Mouse (Mus musculus): Measurements from ENCODE around the gene Tmem102. TPM values are rescaled to one million over a fixed set of nuclear protein-coding genes. Genes with fewer than 3 reads are reported as not detected.

Tmem102 gene
- polyA plus RNA-seq, 1 experiment from 2014 or later: 3.1 TPM

DNA sequence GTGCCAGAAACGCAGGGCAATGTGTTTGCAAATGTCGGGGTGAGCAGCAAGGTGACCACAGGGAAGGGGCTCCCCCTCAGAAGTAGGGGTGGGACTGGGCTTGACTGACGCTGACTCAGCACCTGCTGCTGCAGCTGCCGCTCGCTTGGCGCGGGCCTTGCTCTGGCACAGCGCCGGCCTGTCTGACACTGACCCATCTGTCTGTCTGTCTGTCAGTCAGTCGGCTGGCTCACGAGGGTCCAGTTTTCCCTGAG, 5.4 kb downstream of the Tmem102 start:
- WGBS: 1% methylated on average over 11 of the region's 11 CpGs
- no peak for ATAC-seq (replicated peaks; ENCODE audit: extremely low read depth, insufficient read depth, low FRiP score)
- Histone ChIP-seq H3K27me3 (ENCODE audit: control insufficient read depth, insufficient read depth, low read length) (peaks cover 6% of the 10 kb centered on the region), H3K4me3 (ENCODE audit: low read length) (peak overlapping the region; percentile 74), H3K9ac (ENCODE audit: low read length) (peak overlapping the region; percentile 59), H3K4me2 (ENCODE audit: low read depth, low read length) (peak overlapping the region; percentile 99), H3K27ac (ENCODE audit: low read length) (peak overlapping the region; percentile 3; the same call in 1 of the 2 replicates), H3K9me3 (replicated peaks; ENCODE audit: control insufficient read depth, low read length) (no peaks in the 10 kb centered on the region), H3K4me1 (ENCODE audit: control insufficient read depth, insufficient read depth, low read length) (peaks cover 50% of the 10 kb centered on the region), H3K36me3 (ENCODE audit: control insufficient read depth, insufficient read depth) (no peaks in the 10 kb centered on the region)

DNA sequence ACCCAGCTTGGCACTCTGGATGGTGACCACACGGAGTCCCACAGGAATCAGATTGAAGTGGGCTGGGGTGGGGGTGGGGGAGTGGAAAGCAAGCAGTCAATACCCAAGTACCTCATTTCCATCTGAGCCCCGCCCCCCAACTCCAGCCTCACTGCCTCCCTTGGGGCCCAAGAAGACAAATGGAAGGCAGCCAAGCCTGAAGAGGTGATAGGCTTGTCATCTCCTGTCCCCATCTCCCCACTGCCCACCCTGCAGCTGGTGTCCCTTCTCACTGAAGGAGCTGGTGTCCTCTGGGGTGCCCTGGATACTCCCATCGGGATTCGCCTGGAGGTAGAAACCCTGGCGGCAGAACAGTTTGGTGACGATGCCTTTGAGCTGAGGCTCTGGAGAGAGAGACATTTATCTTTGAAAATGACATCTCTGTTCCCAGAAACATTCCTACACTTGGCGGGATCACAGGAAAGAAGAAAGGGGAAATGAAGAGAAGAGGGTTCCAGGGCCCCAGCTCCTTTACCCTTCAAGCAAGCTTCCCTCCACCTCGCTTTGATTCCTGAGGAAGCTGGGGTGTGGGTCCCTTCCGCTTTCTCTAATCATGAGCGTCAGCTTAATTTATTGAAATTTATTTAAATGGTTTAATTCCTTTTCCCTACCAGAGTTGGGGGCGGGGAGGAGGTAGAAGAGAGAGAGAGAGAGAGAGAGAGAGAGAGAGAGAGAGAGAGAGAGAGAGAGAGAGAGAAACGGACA, 5.9 kb downstream of the Tmem102 start:
- Histone ChIP-seq H3K27ac (ENCODE audit: low read length) (peak overlapping the region; percentile 11; the same call in 1 of the 2 replicates), H3K9ac (ENCODE audit: low read length) (no peak overlapping the region), H3K4me2 (ENCODE audit: low read depth, low read length) (peak overlapping the region; percentile 99), H3K4me3 (ENCODE audit: low read length) (no peak overlapping the region), H3K4me1 (ENCODE audit: control insufficient read depth, insufficient read depth, low read length) (peaks cover 50% of the 10 kb centered on the region), H3K9me3 (replicated peaks; ENCODE audit: control insufficient read depth, low read length) (no peaks in the 10 kb centered on the region), H3K36me3 (ENCODE audit: control insufficient read depth, insufficient read depth) (no peaks in the 10 kb centered on the region), H3K27me3 (ENCODE audit: control insufficient read depth, insufficient read depth, low read length) (peaks cover 4% of the 10 kb centered on the region)
- no peak for ATAC-seq (replicated peaks; ENCODE audit: extremely low read depth, insufficient read depth, low FRiP score)
- WGBS: 27% methylated on average over 12 of the region's 12 CpGs

DNA sequence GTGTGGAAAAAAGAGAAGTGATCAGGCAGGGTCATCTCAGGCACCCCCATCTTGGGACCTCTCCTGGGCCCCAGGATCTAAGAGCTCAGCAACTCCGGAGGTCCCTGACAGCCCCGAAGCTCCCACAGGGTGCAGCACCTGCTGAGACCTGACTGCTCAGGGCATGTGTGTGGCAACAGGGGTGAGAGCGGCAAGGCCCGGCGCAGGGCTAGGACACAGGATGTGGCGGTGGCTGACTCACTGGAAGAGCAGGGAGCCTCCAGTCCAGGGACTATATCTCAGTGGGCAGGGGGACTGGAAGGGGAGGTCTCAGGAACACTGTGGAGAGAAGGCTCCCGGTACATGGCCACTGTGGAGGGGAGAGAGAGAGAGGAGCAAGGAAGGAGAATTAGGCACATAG, 7.5 kb downstream of the Tmem102 start:
- ATAC-seq (replicated peaks; ENCODE audit: extremely low read depth, insufficient read depth, low FRiP score): no peak
- H3K36me3 ChIP-seq (ENCODE audit: control insufficient read depth, insufficient read depth): no peaks in the 10 kb centered on the region
- 0 out of 2 replicates have a peak, but pooled peaks cover 2% of the 10 kb centered on the region for H3K27me3 ChIP-seq (ENCODE audit: control insufficient read depth, insufficient read depth, low read length)
- no peak overlapping the region for H3K27ac ChIP-seq (ENCODE audit: low read length)
- no peak overlapping the region for H3K9ac ChIP-seq (ENCODE audit: low read length)
- no peak overlapping the region for H3K4me3 ChIP-seq (ENCODE audit: low read length)
- no peaks in the 10 kb centered on the region for H3K9me3 ChIP-seq (replicated peaks; ENCODE audit: control insufficient read depth, low read length)
- no peak overlapping the region for H3K4me2 ChIP-seq (ENCODE audit: low read depth, low read length)
- peaks cover 36% of the 10 kb centered on the region for H3K4me1 ChIP-seq (ENCODE audit: control insufficient read depth, insufficient read depth, low read length)
- 67% methylated on average over 7 of the region's 7 CpGs for WGBS

DNA sequence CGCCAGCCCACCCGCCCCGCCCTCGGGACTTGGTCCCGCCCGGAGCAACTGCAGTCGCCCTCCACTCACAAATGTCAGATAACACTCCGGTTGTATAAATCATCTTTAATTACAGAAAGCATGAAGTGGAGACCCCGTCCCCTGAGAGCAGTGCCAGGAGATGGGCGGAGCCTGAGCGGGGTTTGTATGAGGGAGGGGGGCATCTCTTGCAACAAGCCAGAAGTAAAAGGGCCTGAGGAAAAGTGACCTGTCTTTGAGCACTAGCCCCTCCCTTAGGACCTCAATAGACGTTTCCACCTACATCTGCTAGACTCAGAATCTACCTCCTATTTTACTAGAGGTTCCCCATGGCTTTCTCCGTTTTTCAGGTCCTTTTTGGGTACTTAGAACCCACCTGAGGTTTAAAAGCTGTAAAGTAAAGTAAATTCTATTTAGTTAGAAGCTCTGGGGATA, 9.4 kb downstream of the Tmem102 start:
- no peak for ATAC-seq (replicated peaks; ENCODE audit: extremely low read depth, insufficient read depth, low FRiP score)
- peak overlapping the region; percentile 99 for H3K4me2 ChIP-seq (ENCODE audit: low read depth, low read length)
- no peaks in the 10 kb centered on the region for H3K36me3 ChIP-seq (ENCODE audit: control insufficient read depth, insufficient read depth)
- peak overlapping the region; percentile 79 for H3K9ac ChIP-seq (ENCODE audit: low read length)
- H3K27me3 ChIP-seq (ENCODE audit: control insufficient read depth, insufficient read depth, low read length): 0 out of 2 replicates have a peak, but pooled peaks cover 2% of the 10 kb centered on the region
- 4% methylated on average over 13 of the region's 13 CpGs for WGBS
- H3K4me1 ChIP-seq (ENCODE audit: control insufficient read depth, insufficient read depth, low read length): peaks cover 19% of the 10 kb centered on the region
- H3K4me3 ChIP-seq (ENCODE audit: low read length): peak overlapping the region; percentile 73
- no peaks in the 10 kb centered on the region for H3K9me3 ChIP-seq (replicated peaks; ENCODE audit: control insufficient read depth, low read length)
- no peak overlapping the region for H3K27ac ChIP-seq (ENCODE audit: low read length)

DNA sequence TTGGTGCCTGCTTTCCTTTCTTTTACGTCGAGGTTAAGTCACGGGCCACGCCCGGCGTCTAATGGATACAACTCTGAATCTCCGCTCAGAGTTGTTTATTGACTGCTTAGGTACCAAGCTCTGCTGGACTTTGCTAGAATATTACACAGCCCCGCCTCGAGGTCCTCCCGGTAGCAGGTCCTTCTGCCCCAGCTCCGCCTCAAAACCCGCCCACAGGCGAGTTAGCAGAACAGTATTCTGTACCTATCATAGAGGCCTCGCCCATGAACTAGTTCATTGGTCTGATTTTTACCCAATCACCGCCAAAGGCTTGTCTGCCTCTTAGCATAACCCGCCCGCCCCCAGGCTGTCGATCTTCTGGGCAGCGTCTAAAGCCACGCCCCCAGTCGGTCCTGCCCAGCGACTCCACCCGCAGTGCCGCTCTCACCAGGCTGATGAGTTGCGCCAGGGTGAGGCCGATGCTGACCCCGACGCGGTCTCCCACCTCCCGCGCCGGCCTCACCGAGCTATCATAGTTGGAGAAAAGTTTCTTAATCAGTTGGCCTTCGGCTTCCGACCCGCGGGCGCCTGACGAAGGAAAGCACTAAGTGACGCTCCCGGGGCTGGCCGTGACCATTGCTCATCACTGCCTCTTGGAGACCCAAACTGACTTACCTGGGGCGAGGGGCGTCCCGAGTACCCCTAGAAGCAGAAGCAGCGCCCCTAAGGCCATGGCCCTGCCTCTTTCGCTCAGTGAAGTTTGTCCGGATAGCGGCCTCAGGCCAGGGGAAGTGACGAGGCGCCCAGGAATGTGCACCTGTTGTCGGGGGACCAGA, 10.0 kb downstream of the Tmem102 start, which contains the start of gene Chrnb1:
Gene Chrnb1 (minus strand): TSS at position 776 of the 815 bp plus-strand sequence.
- Histone ChIP-seq H3K9me3 (replicated peaks; ENCODE audit: control insufficient read depth, low read length) (no peaks in the 10 kb centered on the region), H3K27ac (ENCODE audit: low read length) (peak within 1 kb of the TSS; percentile 51), H3K27me3 (ENCODE audit: control insufficient read depth, insufficient read depth, low read length) (0 out of 2 replicates have a peak, but pooled peaks cover 2% of the 10 kb centered on the region), H3K4me1 (ENCODE audit: control insufficient read depth, insufficient read depth, low read length) (peaks cover 15% of the 10 kb centered on the region), H3K36me3 (ENCODE audit: control insufficient read depth, insufficient read depth) (no peaks in the 10 kb centered on the region), H3K4me3 (ENCODE audit: low read length) (peak within 1 kb of the TSS; percentile 73), H3K9ac (ENCODE audit: low read length) (peak within 1 kb of the TSS; percentile 79), H3K4me2 (ENCODE audit: low read depth, low read length) (peak within 1 kb of the TSS; percentile 99)
- WGBS: 2% methylated on average over 52 of the region's 52 CpGs
- peak; percentile 97 for ATAC-seq (replicated peaks; ENCODE audit: extremely low read depth, insufficient read depth, low FRiP score)

DNA sequence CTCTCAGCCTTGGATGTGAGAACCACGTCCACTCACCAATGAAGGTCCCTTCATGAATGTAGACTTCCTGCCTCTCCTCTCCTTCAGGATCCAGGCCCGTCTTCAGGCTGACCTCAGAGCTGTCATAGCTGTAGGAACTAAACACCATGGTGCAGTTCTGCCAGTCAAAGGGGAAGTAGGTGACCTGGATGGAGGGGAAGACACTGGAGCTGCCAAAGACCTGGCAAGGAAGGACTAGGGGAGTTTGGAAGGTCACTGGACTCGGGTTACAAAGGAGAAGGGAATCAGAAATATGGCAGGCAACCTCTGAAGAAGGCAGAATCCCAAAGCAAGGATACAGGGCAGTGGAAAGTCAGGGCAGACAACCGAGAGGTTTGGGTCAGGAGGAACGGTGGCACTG, 12.0 kb downstream of the Tmem102 start:
- no peak for ATAC-seq (replicated peaks; ENCODE audit: extremely low read depth, insufficient read depth, low FRiP score)
- no peak overlapping the region for H3K27ac ChIP-seq (ENCODE audit: low read length)
- 63% methylated on average over 5 of the region's 5 CpGs for WGBS
- no peak overlapping the region for H3K9ac ChIP-seq (ENCODE audit: low read length)
- H3K9me3 ChIP-seq (replicated peaks; ENCODE audit: control insufficient read depth, low read length): no peaks in the 10 kb centered on the region
- no peak overlapping the region for H3K4me3 ChIP-seq (ENCODE audit: low read length)
- H3K4me1 ChIP-seq (ENCODE audit: control insufficient read depth, insufficient read depth, low read length): peaks cover 2% of the 10 kb centered on the region; the same call in 1 of the 2 replicates
- no peaks in the 10 kb centered on the region for H3K27me3 ChIP-seq (ENCODE audit: control insufficient read depth, insufficient read depth, low read length)
- H3K36me3 ChIP-seq (ENCODE audit: control insufficient read depth, insufficient read depth): no peaks in the 10 kb centered on the region
- H3K4me2 ChIP-seq (ENCODE audit: low read depth, low read length): no peak overlapping the region

DNA sequence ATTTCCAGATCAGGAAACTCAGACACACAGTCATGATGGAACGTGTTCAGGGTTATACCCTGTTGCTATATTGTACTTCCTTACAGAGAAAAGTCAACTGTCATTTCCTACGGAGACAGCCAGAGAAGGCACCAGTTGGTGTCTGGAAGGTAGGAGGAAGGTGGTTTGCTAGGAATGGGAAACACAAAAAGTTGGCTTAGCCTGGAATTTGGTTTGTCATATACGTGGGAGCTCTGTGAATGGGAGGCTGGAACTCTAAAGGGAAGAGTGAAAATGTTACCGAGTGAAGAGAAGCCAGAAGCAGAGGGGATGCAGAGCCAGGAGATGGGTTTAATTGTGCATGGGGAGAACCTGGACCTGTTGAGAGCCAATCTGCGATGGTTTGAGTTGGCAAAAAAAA, 14.0 kb downstream of the Tmem102 start:
- H3K27me3 ChIP-seq (ENCODE audit: control insufficient read depth, insufficient read depth, low read length): no peaks in the 10 kb centered on the region
- WGBS: 66% methylated on average over 5 of the region's 5 CpGs
- H3K9ac ChIP-seq (ENCODE audit: low read length): no peak overlapping the region
- H3K9me3 ChIP-seq (replicated peaks; ENCODE audit: control insufficient read depth, low read length): no peaks in the 10 kb centered on the region
- no peak overlapping the region for H3K4me2 ChIP-seq (ENCODE audit: low read depth, low read length)
- no peak overlapping the region for H3K27ac ChIP-seq (ENCODE audit: low read length)
- H3K36me3 ChIP-seq (ENCODE audit: control insufficient read depth, insufficient read depth): no peaks in the 10 kb centered on the region
- peaks cover 2% of the 10 kb centered on the region; the same call in 1 of the 2 replicates for H3K4me1 ChIP-seq (ENCODE audit: control insufficient read depth, insufficient read depth, low read length)
- ATAC-seq (replicated peaks; ENCODE audit: extremely low read depth, insufficient read depth, low FRiP score): no peak
- no peak overlapping the region for H3K4me3 ChIP-seq (ENCODE audit: low read length)

DNA sequence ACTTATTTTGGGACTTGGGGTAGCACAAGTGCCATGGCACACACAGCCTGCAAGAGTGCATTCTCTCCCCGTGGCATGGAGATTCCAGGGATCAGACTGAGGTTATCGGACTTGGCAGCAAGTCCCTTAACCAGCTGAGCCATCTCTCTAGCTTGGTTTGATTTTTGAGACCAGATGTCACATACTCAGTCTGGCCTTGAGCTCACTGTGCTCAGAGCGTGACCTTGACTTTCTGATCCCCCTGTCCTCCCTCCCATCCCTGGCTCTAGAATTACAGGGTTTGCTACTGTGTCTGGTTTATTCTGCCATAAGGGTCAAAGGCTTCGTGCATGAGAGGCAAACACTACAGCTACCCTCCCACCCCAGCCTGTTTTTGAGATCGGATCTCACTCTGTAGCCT, 16.0 kb downstream of the Tmem102 start:
- no peak for ATAC-seq (replicated peaks; ENCODE audit: extremely low read depth, insufficient read depth, low FRiP score)
- H3K27me3 ChIP-seq (ENCODE audit: control insufficient read depth, insufficient read depth, low read length): no peaks in the 10 kb centered on the region
- H3K36me3 ChIP-seq (ENCODE audit: control insufficient read depth, insufficient read depth): no peaks in the 10 kb centered on the region
- H3K4me3 ChIP-seq (ENCODE audit: low read length): no peak overlapping the region
- peaks cover 8% of the 10 kb centered on the region for H3K4me1 ChIP-seq (ENCODE audit: control insufficient read depth, insufficient read depth, low read length)
- H3K9me3 ChIP-seq (replicated peaks; ENCODE audit: control insufficient read depth, low read length): no peaks in the 10 kb centered on the region
- no peak overlapping the region for H3K4me2 ChIP-seq (ENCODE audit: low read depth, low read length)
- 0 out of 2 replicates have a peak overlapping the region, but pooled peaks have one; percentile 24 for H3K27ac ChIP-seq (ENCODE audit: low read length)
- 47% methylated on average over 5 of the region's 5 CpGs for WGBS
- H3K9ac ChIP-seq (ENCODE audit: low read length): peak overlapping the region; percentile 30; the same call in 1 of the 2 replicates

DNA sequence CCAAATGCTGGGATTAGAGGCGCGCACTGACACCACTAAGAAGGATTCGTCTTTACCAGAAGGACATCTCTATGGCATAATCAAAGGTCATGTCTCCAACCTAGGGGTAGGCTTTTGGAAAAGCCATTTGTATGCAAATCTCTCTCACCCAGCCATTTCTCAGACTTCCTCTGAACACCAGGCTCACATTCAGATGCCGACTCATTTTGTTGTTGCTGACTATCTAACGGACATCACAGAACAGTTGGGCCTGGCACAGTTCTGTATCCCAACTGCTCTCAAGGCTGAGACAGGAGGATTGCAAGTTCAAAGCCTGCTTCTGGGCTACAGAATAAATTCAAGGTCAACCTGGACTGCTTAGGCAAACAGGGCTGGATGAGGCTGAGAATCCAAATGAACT, 18.1 kb downstream of the Tmem102 start:
- no peak for ATAC-seq (replicated peaks; ENCODE audit: extremely low read depth, insufficient read depth, low FRiP score)
- Histone ChIP-seq H3K9ac (ENCODE audit: low read length) (no peak overlapping the region), H3K27me3 (ENCODE audit: control insufficient read depth, insufficient read depth, low read length) (no peaks in the 10 kb centered on the region), H3K36me3 (ENCODE audit: control insufficient read depth, insufficient read depth) (no peaks in the 10 kb centered on the region), H3K4me1 (ENCODE audit: control insufficient read depth, insufficient read depth, low read length) (peaks cover 8% of the 10 kb centered on the region), H3K4me3 (ENCODE audit: low read length) (no peak overlapping the region), H3K27ac (ENCODE audit: low read length) (no peak overlapping the region), H3K4me2 (ENCODE audit: low read depth, low read length) (no peak overlapping the region), H3K9me3 (replicated peaks; ENCODE audit: control insufficient read depth, low read length) (no peaks in the 10 kb centered on the region)
- 88% methylated on average over 5 of the region's 5 CpGs for WGBS

All from heart, embryonic 16.5 days (tissue).